Mouse (Mus musculus) E14TG2a.4 (cell line): ENCODE measurements around the gene Atp8a1.

Experiments
- CTCF ChIP-seq: conservative IDR thresholded peaks from 2 replicates; pipeline ENCODE4 v1.5.1; 2014; ENCODE audit warnings: low read length
- POU5F1 ChIP-seq: IDR thresholded peaks from 2 replicates; pipeline ENCODE4 v1.6.1; 2014; ENCODE audit warnings: low read length, borderline replicate concordance

GRCm38 (mm10) chr5:67574039-67574438 lies 273.2 kb downstream of the Atp8a1 start:
- TF ChIP-seq CTCF = no peak
- no peak for TF ChIP-seq POU5F1
